Mouse (Mus musculus) limb, embryonic 12.5 days (tissue): Measurements from ENCODE around the gene Ilf3. TPM values are rescaled to one million over a fixed set of nuclear protein-coding genes. Genes with fewer than 3 reads are reported as not detected.

ENCODE experiments used
- ATAC-seq: fragments of 200-750 bp; cut with Nextera tagmentation; 2 replicates; pipeline ENCODE4 v1.8.0; 2017; ENCODE audit warnings: low read depth, moderate TSS enrichment; ENCODE audit not compliant: insufficient number of reproducible peaks, insufficient read depth, low FRiP score, low TSS enrichment
- H3K27ac ChIP-seq: fragments of 300-500 bp; sonication (generic); 2 replicates; pipeline ENCODE4 v1.5.1; 2016; ENCODE audit warnings: mild to moderate bottlenecking, moderate library complexity
- H3K27me3 ChIP-seq: fragments of 300-500 bp; sonication (generic); 2 replicates; pipeline ENCODE4 v1.6.1; 2016; ENCODE audit warnings: mild to moderate bottlenecking, moderate library complexity
- H3K36me3 ChIP-seq: fragments of 300-500 bp; sonication (generic); 2 replicates; pipeline ENCODE4 v1.6.1; 2016; ENCODE audit warnings: mild to moderate bottlenecking, moderate library complexity
- H3K4me1 ChIP-seq: fragments of 300-500 bp; sonication (generic); replicated peaks from 2 replicates; pipeline ENCODE4 v1.6.1; 2016
- H3K4me2 ChIP-seq: fragments of 300-500 bp; sonication (generic); 2 replicates; pipeline ENCODE4 v1.6.1; 2016; ENCODE audit warnings: mild to moderate bottlenecking, moderate library complexity
- H3K4me3 ChIP-seq: fragments of 300-500 bp; sonication (generic); replicated peaks from 2 replicates; pipeline ENCODE4 v1.5.1; 2016; ENCODE audit warnings: mild to moderate bottlenecking
- H3K9ac ChIP-seq: fragments of 300-500 bp; sonication (generic); replicated peaks from 2 replicates; pipeline ENCODE4 v1.6.1; 2016; ENCODE audit warnings: mild to moderate bottlenecking, moderate library complexity
- H3K9me3 ChIP-seq: fragments of 300-500 bp; sonication (generic); 2 replicates; pipeline ENCODE4 v1.6.1; 2016; ENCODE audit warnings: mild to moderate bottlenecking, moderate library complexity
- WGBS: fragments of 180-500 bp; shearing (Covaris S2); methylation state at CpG from one replicate; pipeline ENCODE4 v1.1.7; 2016; 5-methylcytosine and 5-hydroxymethylcytosine counted together
- polyA plus RNA-seq: library from polyadenylated mRNA; unstranded; fragments of >200 nt; fragmentation: Nextera tagmentation; extraction: Ambion mirVana; gene quantifications from 2 replicates; pipeline ENCODE4 v1.2.1, GENCODE M21; 2016

Ilf3 gene
- polyA plus RNA-seq, 1 experiment from 2014 or later, result 312 TPM

DNA sequence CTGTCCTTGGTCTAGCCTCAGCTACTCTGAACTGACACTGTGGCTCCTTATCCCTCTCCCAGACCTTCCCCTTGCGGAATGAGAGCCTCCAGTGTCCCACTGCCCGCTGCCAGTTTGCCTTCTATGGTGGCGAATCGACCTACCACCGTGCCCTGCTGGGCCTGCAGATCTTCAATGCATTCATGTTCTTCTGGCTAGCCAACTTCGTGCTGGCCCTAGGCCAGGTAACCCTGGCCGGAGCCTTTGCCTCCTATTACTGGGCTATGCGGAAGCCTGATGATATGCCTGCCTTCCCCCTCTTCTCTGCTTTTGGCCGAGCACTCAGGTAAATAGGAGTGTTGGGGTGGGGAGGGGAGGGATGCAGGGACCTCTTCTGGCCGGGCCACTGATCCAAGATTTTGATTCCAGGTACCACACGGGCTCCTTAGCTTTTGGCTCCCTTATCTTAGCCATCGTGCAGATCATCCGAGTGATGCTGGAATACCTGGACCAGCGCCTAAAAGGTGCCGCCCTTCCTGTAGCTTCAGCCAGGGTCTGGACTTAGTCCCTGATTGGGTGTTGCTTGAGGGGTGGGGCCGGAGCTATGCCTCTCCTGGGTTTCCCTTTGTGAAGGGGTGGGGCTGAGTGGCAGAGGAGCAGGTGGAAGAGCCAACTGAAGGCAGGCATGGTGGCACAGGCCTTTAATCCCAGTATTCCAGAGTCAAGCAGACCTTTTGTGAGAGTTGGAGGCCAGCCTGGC, 20.9 kb upstream of the Ilf3 start:
- Histone ChIP-seq H3K27ac (no peak overlapping the region), H3K4me2 (no peak overlapping the region), H3K9ac (no peak overlapping the region), H3K4me3 (no peak overlapping the region), H3K27me3 (no peaks in the 10 kb centered on the region), H3K4me1 (no peaks in the 10 kb centered on the region), H3K9me3 (no peaks in the 10 kb centered on the region), H3K36me3 (peaks cover 90% of the 10 kb centered on the region)
- ATAC-seq, result no peak
- 69% methylated on average over 16 of the region's 16 CpGs for WGBS

DNA sequence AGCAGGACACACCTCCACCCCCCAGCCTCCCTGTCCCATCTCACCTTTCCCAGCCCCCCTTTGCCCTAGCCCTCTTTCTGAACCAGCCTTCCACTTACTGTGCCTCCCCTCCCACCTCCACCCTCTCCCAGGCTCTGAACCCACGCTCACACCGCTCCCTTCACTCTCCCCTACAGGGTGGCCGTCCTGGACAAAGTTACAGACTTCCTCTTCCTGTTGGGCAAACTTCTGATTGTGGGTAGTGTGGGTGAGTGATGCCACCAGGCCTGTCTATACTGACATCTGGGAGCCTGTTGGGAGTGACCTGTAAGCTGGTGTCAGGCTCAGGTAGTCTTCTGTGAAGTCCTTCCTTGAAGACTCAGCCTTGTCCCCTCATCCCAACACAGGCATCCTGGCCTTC, 19.5 kb upstream of the Ilf3 start:
- 90% methylated on average over 3 of the region's 3 CpGs for WGBS
- Histone ChIP-seq H3K9me3 (no peaks in the 10 kb centered on the region), H3K4me1 (peaks cover 8% of the 10 kb centered on the region), H3K4me2 (no peak overlapping the region), H3K27me3 (no peaks in the 10 kb centered on the region), H3K4me3 (no peak overlapping the region), H3K9ac (no peak overlapping the region), H3K27ac (no peak overlapping the region), H3K36me3 (peaks cover 89% of the 10 kb centered on the region)
- ATAC-seq, result no peak

GRCm38 (mm10) chr9:21351178-21351577, 16.5 kb upstream of the Ilf3 start:
- Histone ChIP-seq H3K4me3 (no peak overlapping the region), H3K9ac (no peak overlapping the region), H3K36me3 (peaks cover 84% of the 10 kb centered on the region), H3K9me3 (no peaks in the 10 kb centered on the region), H3K4me2 (no peak overlapping the region), H3K27ac (no peak overlapping the region), H3K27me3 (no peaks in the 10 kb centered on the region), H3K4me1 (peaks cover 10% of the 10 kb centered on the region)
- no peak for ATAC-seq
- WGBS, result 89% methylated on average over 7 of the region's 7 CpGs

- WGBS, result 92% methylated on average over 4 of the region's 4 CpGs
- H3K9ac ChIP-seq, result no peak overlapping the region
- H3K9me3 ChIP-seq, result no peaks in the 10 kb centered on the region
- peaks cover 80% of the 10 kb centered on the region for H3K36me3 ChIP-seq
- ATAC-seq, result no peak
- H3K27ac ChIP-seq, result no peak overlapping the region
- no peak overlapping the region for H3K4me2 ChIP-seq
- peaks cover 10% of the 10 kb centered on the region for H3K4me1 ChIP-seq
- H3K4me3 ChIP-seq, result no peak overlapping the region
- no peaks in the 10 kb centered on the region for H3K27me3 ChIP-seq
Observed at GRCm38 (mm10) chr9:21351702-21352377, 15.8 kb upstream of the Ilf3 start.

GRCm38 (mm10) chr9:21352463-21353372, 15.0 kb upstream of the Ilf3 start:
- ATAC-seq, result no peak
- H3K27ac ChIP-seq, result no peak overlapping the region
- no peaks in the 10 kb centered on the region for H3K9me3 ChIP-seq
- no peaks in the 10 kb centered on the region for H3K27me3 ChIP-seq
- 38% methylated on average over 20 of the region's 20 CpGs for WGBS
- no peak overlapping the region for H3K4me2 ChIP-seq
- H3K9ac ChIP-seq, result 0 out of 2 replicates have a peak overlapping the region, but pooled peaks have one; percentile 13
- H3K36me3 ChIP-seq, result peaks cover 71% of the 10 kb centered on the region
- H3K4me1 ChIP-seq, result peaks cover 10% of the 10 kb centered on the region
- no peak overlapping the region for H3K4me3 ChIP-seq

DNA sequence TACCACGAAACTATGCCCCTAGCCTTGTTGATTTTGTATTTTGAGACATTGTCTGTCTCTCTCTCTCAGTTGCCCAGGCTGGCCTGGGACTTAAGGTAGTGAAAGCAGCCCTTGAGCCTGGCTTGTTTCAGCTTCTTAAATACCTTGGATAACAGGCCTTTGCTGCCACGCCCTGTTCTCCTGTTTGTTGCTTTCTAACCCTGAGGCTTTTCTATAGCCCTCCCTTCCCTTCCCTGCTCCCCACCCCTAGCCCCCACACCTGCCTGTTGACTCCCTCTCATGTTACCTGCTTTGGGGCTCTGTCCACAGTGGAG, 14.3 kb upstream of the Ilf3 start:
- Histone ChIP-seq H3K36me3 (peaks cover 65% of the 10 kb centered on the region), H3K27ac (peak overlapping the region; percentile 45; the same call in 1 of the 2 replicates), H3K4me2 (no peak overlapping the region), H3K9ac (no peak overlapping the region), H3K4me3 (no peak overlapping the region), H3K27me3 (no peaks in the 10 kb centered on the region), H3K4me1 (peaks cover 10% of the 10 kb centered on the region), H3K9me3 (no peaks in the 10 kb centered on the region)
- 64% methylated on average over 2 of the region's 2 CpGs for WGBS
- no peak for ATAC-seq

GRCm38 (mm10) chr9:21354796-21355195, 12.9 kb upstream of the Ilf3 start:
- Histone ChIP-seq H3K27me3 (peaks cover 7% of the 10 kb centered on the region), H3K9ac (no peak overlapping the region), H3K4me1 (peaks cover 10% of the 10 kb centered on the region), H3K27ac (0 out of 2 replicates have a peak overlapping the region, but pooled peaks have one; percentile 17), H3K4me2 (no peak overlapping the region), H3K36me3 (peaks cover 53% of the 10 kb centered on the region), H3K9me3 (no peaks in the 10 kb centered on the region), H3K4me3 (no peak overlapping the region)
- ATAC-seq, result no peak
- 87% methylated on average over 6 of the region's 6 CpGs for WGBS

GRCm38 (mm10) chr9:21356981-21357718, 10.5 kb upstream of the Ilf3 start:
- Histone ChIP-seq H3K9ac (no peak overlapping the region), H3K9me3 (no peaks in the 10 kb centered on the region), H3K27me3 (peaks cover 29% of the 10 kb centered on the region), H3K27ac (no peak overlapping the region), H3K36me3 (peaks cover 32% of the 10 kb centered on the region), H3K4me3 (no peak overlapping the region), H3K4me1 (peaks cover 10% of the 10 kb centered on the region), H3K4me2 (no peak overlapping the region)
- 0% methylated on average over 1 of the region's 1 CpGs for WGBS
- ATAC-seq, result peak; percentile 26; the same call in 1 of the 2 replicates

DNA sequence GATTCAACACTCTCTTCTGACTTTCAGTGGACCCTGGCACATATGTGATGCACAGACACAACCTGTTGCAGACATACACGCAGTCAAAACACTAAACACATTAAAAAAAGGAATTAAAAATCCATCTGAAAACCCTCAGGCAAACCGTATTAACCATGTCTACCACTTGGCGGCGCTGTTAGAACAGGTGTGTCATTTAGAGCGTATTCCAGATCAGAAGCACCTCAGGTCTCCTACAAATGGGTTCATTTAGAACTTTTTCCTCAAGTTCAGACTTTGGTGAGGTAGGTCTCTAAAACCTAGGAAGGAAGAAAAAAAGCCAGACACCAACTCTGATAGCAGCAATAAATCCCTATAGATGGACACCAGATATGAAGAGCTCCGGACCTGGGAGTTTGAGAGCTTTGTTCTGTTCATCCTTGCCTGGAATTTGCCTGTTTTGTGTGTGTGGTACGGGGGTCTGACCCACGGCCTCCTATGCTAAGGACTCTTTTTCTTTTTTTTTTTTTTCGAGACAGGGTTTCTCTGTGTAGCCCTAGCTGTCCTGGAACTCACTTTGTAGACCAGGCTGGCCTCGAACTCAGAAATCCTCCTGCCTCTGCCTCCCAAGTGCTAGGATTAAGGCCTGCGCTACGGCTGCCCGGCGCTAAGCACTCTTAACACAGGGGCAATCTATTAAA, 990 bp upstream of the Ilf3 start:
- no peak overlapping the region for H3K9ac ChIP-seq
- peak overlapping the region; percentile 52 for H3K4me2 ChIP-seq
- H3K9me3 ChIP-seq, result no peaks in the 10 kb centered on the region
- peaks cover 9% of the 10 kb centered on the region for H3K36me3 ChIP-seq
- 0 out of 2 replicates have a peak, but pooled peaks have one; percentile 16 for ATAC-seq
- peak overlapping the region; percentile 78 for H3K27ac ChIP-seq
- peak overlapping the region; percentile 92 for H3K4me3 ChIP-seq
- H3K27me3 ChIP-seq, result peaks cover 11% of the 10 kb centered on the region; the same call in 1 of the 2 replicates
- H3K4me1 ChIP-seq, result peaks cover 14% of the 10 kb centered on the region
- WGBS, result 36% methylated on average over 14 of the region's 14 CpGs

DNA sequence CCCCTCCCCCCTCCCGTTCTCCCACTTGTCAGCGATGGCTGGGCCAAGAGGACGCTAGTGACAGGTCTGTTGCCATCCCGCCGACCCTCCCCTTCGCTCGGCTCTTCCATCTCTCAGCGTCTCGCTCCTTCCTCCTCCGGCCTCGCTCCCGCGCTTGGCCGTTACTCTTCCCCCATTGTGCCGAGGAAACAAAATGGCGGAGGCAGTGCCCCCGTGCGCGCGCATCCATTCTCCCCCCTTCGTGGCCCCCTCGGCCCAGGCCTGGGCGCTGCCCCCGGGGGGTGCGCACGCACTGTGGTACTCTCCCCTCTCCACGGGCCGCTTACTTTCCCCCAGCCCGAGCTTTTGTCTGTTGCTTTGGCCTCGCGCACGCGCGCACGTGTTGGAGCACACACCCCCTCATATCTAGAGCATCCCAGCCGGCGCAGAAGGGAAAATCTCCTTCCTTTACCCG, 487 bp downstream of the Ilf3 start:
- Histone ChIP-seq H3K9ac (peak overlapping the region; percentile 91), H3K36me3 (peaks cover 24% of the 10 kb centered on the region), H3K9me3 (no peaks in the 10 kb centered on the region), H3K27me3 (no peaks in the 10 kb centered on the region), H3K4me3 (peak overlapping the region; percentile 92), H3K4me2 (peak overlapping the region; percentile 76), H3K27ac (peak overlapping the region; percentile 87), H3K4me1 (peaks cover 14% of the 10 kb centered on the region)
- WGBS, result under 1% methylated on average over 38 of the region's 38 CpGs
- peak; percentile 70 for ATAC-seq
